Mouse (Mus musculus) cerebral cortex, adult 2 months (tissue): ENCODE results near the gene Ogdh.

Source experiments
- WGBS: fragments of 180-500 bp; shearing (Covaris S2); methylation state at CpG from one replicate; pipeline ENCODE4 v1.1.7; 2018; 5-methylcytosine and 5-hydroxymethylcytosine counted together

Ogdh gene

DNA sequence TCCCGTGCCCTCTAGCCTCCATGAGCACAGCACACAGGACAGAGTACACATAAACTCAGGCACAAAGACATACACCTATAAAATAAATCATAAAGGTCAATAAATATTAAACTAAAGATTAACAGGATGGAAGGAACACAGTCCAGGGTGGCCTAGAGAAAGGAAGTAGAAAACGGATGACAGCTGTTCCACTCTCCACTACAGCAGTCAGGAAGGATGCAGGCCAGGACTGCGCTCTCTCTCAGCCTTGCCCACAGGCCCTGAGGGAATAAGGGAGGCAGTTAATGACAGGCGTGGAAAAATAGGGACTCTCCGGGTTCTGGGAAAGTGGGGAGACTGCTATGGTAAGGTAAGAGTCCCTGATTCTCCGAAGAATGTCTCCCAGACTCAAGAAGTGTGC, 75.0 kb downstream of the Ogdh start:
- 84% methylated on average over 6 of the region's 6 CpGs for WGBS

- WGBS: 91% methylated on average over 4 of the region's 4 CpGs
Measured at GRCm38 (mm10) chr11:6367156-6367555, 75.7 kb downstream of the Ogdh start.

- WGBS: 75% methylated on average over 5 of the region's 5 CpGs
Measured at GRCm38 (mm10) chr11:6367986-6368385, 76.6 kb downstream of the Ogdh start.

- WGBS: 84% methylated on average over 11 of the region's 11 CpGs
Measured at GRCm38 (mm10) chr11:6371376-6372155, 80.1 kb downstream of the Ogdh start.

- WGBS: 71% methylated on average over 9 of the region's 9 CpGs
Measured at GRCm38 (mm10) chr11:6372784-6373183, 81.4 kb downstream of the Ogdh start.

DNA sequence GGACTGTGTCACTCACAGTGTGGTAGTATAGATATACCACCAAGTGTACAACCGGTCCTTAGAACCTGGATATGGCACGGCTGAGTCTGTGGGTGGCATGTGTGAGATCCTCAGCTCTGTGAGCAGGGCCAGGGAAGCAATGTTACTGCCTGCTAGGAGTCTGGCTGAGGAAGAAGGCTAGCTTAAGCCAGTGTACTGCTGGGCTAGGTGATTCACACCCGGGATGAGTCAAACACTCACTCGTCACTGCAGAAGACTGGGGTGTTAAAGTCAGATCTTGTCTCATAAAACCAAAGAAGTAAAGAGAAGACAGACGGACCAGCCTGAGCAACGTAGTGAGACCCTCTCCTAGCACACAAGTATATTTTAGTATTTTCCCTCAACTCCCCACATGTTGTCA, 89.5 kb downstream of the Ogdh start:
- WGBS: 62% methylated on average over 6 of the region's 6 CpGs

DNA sequence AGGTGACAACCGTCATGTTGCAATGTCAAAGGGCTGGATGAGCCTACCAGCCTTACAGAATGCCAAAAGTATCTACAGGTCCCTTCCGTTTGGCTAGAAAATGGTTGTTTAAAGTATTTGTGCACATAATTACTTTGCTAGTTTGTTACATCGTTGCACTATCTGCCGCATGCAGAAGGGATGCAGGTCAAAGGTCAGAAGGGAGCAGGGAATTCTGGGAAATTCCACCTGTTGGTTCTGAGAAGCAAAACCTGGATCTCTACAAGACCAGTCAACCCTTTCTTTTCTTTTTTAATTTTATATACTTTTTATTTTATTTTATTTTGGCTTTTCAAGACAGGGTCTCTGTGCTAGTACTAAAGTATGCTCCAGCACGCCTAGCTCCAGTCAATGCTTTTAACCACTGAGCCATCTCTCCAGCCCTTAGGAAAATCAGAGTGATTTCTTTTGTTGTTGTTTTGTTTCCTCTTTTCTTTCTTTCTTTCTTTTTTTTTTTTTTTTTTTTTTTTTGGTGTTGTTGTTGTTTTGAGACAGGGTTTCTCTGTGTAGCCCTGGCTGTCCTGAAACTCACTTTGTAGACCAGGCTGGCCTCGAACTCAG, 96.8 kb downstream of the Ogdh start:
- WGBS: 89% methylated on average over 6 of the region's 6 CpGs

GRCm38 (mm10) chr11:6388726-6389413, 97.4 kb downstream of the Ogdh start, which contains the start of gene Zmiz2:
Zmiz2 (plus strand) TSS chr11:6389074.
- WGBS: 4% methylated on average over 59 of the region's 60 CpGs

DNA sequence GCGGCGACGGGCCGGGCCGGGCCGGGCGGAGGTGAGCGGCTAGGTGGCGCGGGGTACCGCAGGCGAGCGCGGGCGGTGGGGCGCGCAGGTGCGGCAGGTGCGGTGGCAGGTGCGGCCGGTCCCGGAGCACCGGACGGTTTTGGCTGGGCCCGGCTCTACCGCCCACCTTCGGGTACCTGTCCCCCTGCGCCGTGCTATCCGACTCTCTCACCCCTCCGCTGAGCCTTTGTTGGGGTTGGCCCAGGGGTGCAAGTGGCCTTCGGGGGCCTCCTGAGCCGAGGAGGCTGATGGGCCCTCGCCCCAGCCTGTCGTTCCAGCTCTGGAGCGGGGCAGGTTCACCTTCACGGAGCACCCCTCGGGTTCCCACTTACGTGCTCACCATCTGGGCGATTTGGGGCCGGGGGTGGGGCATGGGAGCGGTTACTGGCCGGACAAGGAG, 98.1 kb downstream of the Ogdh start:
- WGBS: under 1% methylated on average over 43 of the region's 43 CpGs

GRCm38 (mm10) chr11:6390376-6391053, 99.1 kb downstream of the Ogdh start:
- WGBS: 71% methylated on average over 8 of the region's 8 CpGs

DNA sequence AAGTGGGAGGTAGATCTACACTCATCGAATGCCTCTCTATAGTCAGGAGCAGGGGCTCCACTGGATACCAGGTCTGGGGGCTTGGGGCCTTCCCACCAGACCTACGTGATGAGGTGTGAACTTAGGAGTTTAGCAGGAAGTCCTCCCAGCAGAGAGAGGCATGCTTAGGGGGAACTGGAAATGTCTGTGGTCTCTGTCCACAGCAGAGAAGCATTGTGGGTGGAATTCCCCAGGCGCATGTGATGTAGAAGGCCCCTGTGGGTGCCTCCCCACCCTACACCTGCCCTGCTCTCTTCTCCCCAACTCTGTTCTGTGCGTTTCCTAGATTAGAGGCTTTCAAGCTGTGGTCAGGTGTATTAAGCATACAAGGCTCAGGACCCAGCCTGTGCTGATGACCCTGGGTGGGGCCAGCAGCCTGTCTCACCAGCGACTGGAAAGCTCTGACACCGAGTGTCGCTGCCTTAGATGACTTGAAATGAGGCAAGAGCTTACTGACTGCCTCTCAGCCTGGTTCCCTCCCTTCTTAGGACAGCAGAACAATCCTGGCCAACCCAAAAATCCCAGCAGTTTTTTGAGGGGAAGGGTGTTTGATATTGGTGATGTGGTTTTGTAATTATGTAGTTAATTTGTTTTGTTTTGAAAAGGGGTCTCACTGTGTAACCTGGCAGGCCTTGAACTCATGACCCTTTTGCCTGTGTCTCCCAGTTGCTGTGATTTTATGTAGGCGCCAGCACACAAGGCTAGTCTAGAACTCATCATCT, 100.3 kb downstream of the Ogdh start:
- WGBS: 77% methylated on average over 8 of the region's 8 CpGs

DNA sequence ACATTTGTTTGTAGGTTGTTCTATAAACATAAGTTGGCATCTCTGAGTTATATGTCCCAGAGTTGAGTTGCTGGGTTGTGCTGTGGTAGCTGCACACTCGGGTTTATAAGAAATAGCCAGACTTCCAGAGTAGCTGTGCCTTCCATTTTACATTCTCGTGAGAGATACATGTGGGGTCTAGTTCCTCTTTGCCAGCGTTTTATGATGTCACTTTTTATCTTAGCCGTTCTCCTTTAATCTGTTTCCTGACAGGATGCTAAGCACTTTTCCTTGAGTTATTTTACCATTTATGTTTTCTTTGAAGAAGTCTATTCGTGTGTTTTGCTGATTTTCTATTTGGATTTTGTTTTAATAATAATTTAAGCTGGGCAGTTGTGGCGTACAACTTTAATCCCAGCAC, 101.4 kb downstream of the Ogdh start:
- WGBS: 70% methylated on average over 6 of the region's 6 CpGs

DNA sequence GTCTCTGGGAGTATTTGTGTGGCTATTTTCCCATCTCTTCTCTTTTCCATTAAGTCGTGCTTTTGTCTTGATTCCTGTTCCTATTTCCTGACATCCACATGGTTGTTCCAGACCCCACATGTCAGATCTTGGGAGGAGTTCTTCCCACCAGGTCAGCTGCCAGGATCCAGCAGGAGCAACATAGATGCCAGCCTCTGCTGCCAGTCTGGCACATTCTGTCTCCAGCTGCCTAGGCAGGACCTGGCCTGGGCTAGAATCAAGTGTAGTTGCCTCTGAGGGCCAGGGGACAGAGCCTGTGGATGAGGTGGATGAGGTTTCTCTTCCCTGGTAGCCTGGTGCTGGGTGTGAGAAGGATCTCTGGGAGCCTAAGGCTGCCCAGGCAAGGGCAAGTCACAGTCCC, 102.4 kb downstream of the Ogdh start:
- WGBS: 19% methylated on average over 1 of the region's 1 CpGs

DNA sequence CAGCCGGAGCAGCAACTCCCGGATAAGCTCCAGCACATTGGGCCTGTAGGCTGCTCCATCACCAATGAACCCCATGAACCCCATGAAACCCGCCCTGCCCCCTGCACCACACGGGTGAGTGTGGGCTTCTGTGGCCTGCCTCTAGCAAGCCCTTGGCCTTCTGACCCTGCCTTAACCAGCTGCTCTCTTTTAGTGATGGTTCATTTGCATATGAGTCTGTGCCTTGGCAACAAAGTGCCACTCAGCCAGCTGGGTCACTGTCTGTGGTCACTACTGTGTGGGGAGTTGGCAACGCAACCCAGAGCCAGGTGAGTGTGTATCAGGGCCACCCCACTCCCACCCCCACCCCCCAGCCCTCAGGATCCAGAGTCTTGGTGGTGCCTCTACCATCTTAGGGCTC, 104.1 kb downstream of the Ogdh start:
- WGBS: 83% methylated on average over 5 of the region's 5 CpGs

DNA sequence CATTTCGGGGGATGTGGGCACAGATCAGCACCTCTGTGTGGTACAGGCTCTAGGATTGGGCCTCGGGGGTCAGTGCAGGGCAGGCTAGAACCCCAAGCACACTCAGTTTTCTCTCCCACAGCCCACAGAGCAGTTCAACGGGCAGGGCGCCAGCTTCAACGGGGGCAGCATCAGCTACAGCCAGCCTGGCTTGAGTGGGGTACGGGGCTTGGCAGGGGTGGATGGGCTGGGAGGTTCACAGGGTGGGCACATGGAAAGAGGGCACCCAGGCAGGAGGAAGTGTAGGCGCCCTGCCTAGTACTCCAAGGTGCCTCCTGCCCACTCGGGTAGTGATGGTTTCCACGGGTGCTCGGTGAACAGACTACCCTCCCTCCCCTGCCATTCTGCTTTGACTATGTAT, 106.7 kb downstream of the Ogdh start:
- WGBS: 71% methylated on average over 10 of the region's 10 CpGs

DNA sequence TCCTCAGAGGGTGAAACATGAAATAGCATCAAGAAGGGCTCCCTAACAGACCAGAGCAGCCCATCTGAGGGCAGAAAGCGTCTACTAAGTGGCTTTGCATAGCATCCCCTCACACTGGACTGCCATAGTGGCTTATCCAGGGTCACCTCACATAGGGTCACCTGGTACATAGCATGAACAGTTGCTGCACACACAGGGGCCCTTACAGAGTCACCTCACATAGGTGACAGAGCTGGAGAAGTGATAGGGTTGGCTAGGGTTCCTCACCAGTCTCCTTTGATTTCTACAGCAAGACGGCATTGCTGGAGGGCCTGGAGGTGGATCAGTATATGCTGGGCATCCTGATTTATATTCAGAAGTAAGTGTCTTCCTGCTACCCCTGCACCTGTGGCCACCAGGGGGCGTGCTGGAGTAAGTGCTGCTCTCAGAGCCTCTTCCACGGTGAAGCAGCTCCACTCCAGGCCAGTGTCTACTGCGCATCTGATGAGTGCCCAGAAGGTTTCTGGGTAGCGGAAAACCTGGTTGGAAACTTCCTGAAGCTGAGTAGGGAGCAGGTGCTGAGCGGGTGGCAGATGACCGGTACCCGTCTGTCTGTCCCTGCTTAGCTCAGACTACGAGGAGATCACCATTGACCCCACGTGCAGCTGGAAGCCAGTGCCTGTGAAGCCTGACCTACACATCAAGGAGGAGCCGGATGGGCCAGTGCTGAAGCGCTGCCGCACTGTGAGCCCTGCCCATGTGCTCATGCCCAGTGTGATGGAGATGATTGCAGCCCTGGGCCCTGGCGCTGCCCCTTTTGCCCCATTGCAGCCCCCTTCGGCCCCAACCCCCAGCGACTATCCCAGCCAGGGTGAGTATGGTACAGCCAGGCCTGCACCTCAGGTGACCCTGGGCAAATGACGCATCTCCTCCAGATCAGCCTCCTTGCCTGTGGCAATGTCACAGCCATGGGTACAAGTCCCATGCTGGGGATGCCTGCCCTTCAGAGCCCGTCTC, 111.4 kb downstream of the Ogdh start:
- WGBS: 84% methylated on average over 19 of the region's 19 CpGs

- 87% methylated on average over 5 of the region's 5 CpGs for WGBS
Measured at GRCm38 (mm10) chr11:6403830-6404405, 112.5 kb downstream of the Ogdh start.

DNA sequence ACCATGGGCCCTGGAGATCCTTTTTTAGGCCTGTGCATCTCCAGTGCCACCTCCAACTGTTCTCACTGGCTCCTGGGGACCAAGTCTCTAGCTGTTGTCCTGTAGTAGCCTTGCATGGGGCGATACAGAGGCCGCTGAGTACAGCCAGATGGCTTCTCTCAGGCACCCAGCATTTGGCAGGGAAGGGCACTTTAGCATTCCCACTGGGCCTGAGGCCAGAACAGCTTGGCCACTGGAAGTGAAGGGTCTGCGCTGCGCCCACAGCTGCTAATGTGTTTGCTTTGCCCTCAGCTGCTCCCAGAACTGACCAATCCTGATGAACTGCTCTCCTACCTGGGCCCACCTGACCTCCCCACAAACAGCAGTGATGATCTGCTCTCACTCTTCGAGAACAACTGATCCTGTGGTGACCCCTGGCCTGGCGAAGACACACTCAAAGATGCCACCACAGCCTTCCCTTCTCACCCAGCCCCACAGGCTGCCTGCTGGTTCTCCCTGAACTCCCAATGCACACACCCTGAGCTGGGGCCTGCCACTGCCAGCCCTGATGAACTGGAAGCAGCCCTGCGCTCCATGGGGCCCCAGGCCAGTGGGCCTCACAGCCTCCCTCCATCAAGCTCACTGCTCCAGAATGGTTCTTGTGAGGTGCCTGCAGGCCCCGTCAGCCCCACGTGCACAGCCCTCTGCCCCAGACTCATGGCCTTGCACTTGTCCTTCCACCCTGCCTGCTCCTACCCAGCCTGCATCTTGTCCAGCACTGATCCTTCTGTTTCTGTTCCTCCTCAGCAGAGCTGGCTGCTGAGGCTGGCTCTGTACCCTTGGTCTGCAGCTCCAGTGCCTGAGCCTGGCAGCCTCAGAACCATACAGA, 113.5 kb downstream of the Ogdh start:
- WGBS: 59% methylated on average over 9 of the region's 9 CpGs

GRCm38 (mm10) chr11:6405591-6406081, 114.2 kb downstream of the Ogdh start:
- WGBS: 47% methylated on average over 4 of the region's 4 CpGs
